Mouse (Mus musculus) CH12.LX (cell line): ENCODE measurements at regions not wholly inside any gene's neighbourhood (a gene's known extent, or its start where the extent isn't known, plus 50 kb on each side); places are given as distances from the start of the nearest gene placed in this dataset.

Experiments
- CTCF ChIP-seq, 2 experiments: IDR thresholded peaks in 1 of 2; conservative IDR thresholded peaks in 1 of 2; 2 replicates each; pipeline ENCODE4 v1.5.1; 2011 to 2012; ENCODE audit warnings: low read depth in 2 of 2, low read length in 2 of 2, improper control_type of control experiment in 1 of 2, inconsistent platforms in 1 of 2, mild to moderate bottlenecking in 1 of 2, moderate library complexity in 1 of 2
- ELF1 ChIP-seq: IDR thresholded peaks from 2 replicates; pipeline ENCODE4 v1.6.1; 2014; ENCODE audit warnings: low read depth, mild to moderate bottlenecking, inconsistent platforms, low read length, improper control_type of control experiment
- EP300 ChIP-seq: IDR thresholded peaks from 2 replicates; pipeline ENCODE4 v1.6.1; 2011; ENCODE audit warnings: low read length, improper control_type of control experiment
- HCFC1 ChIP-seq: IDR thresholded peaks from 2 replicates; pipeline ENCODE4 v1.6.1; 2012; ENCODE audit warnings: low read depth, mild to moderate bottlenecking, inconsistent platforms, low read length, improper control_type of control experiment
- MAZ ChIP-seq: IDR thresholded peaks from 2 replicates; pipeline ENCODE4 v1.6.1; 2012; ENCODE audit warnings: low read depth, mild to moderate bottlenecking, inconsistent platforms, low read length, improper control_type of control experiment, moderate library complexity
- MXI1 ChIP-seq: IDR thresholded peaks from 2 replicates; pipeline ENCODE4 v1.6.1; 2011; ENCODE audit warnings: mild to moderate bottlenecking, low read depth, low read length, improper control_type of control experiment
- NELFE ChIP-seq: IDR thresholded peaks from 2 replicates; pipeline ENCODE4 v1.6.1; 2011; ENCODE audit warnings: low read depth, low read length, improper control_type of control experiment
- NRF1 ChIP-seq: IDR thresholded peaks from 2 replicates; pipeline ENCODE4 v1.6.1; 2014; ENCODE audit warnings: low read depth, mild to moderate bottlenecking, inconsistent platforms, low read length, improper control_type of control experiment, moderate library complexity
- POLR2A ChIP-seq: IDR thresholded peaks from 2 replicates; pipeline ENCODE4 v1.6.1; 2011; ENCODE audit warnings: low read depth, mild to moderate bottlenecking, improper control_type of control experiment, low read length
- RCOR1 ChIP-seq: conservative IDR thresholded peaks from 2 replicates; pipeline ENCODE4 v1.6.1; 2012; ENCODE audit warnings: low read depth, mild to moderate bottlenecking, inconsistent platforms, low read length, improper control_type of control experiment
- ZKSCAN1 ChIP-seq: IDR thresholded peaks from 2 replicates; pipeline ENCODE4 v1.6.1; 2012; ENCODE audit warnings: low read depth, inconsistent platforms, low read length, improper control_type of control experiment, borderline replicate concordance
- ZNF384 ChIP-seq: IDR thresholded peaks from 2 replicates; pipeline ENCODE4 v1.6.1; 2012; ENCODE audit warnings: low read depth, low read length, improper control_type of control experiment, inconsistent platforms

DNA sequence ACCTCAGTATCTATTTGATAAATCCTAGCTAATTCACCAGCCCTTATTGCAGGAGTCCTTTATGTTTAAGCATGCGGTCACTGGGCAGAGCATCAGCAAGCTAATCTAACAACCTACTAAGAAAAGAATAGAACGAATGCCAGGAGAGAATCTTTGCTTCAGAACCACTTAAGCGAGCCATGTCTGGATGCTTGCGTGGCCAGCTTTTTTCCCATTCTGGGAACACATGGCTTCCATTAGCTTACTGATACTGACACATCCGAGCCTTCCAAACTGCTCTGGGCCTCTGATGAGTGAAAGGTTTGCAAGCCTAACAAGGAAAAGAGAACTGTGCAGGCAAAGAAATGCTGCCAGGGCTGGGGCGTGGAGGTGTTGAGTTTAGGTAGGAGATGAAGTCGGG lies 114.7 kb upstream of the Sox9 start:
- TF ChIP-seq NRF1 = no peak
- no peak for TF ChIP-seq NELFE
- no peak for TF ChIP-seq ZKSCAN1
- TF ChIP-seq RCOR1 = no peak
- no peak for TF ChIP-seq ELF1
- no peak for TF ChIP-seq HCFC1
- no peak for TF ChIP-seq MAZ
- no peak for TF ChIP-seq MXI1
- TF ChIP-seq CTCF (conservative IDR thresholded peaks at IDR 0.05 in 1 of 2, IDR thresholded peaks at IDR 0.05 in 1 of 2; ENCODE audit: low read depth in 2 of 2, low read length in 2 of 2) = no peak
- no peak for TF ChIP-seq EP300
- no peak for TF ChIP-seq POLR2A
- no peak for TF ChIP-seq ZNF384
